Mouse (Mus musculus): Measurements from ENCODE around the gene Slamf7. TPM values are rescaled to one million over a fixed set of nuclear protein-coding genes. Genes with fewer than 3 reads are reported as not detected.

Gene Slamf7
- total RNA-seq, 4 experiments from 2014 or later, result 0.16 to 0.32 (median 0.28) TPM

GRCm38 (mm10) chr1:171637101-171637500 lies 15.7 kb downstream of the Slamf7 start:
- DNase-seq (ENCODE audit: low spot score), result no peak

GRCm38 (mm10) chr1:171635696-171636095 lies 17.1 kb downstream of the Slamf7 start:
- DNase-seq (ENCODE audit: low spot score), result no peak

- DNase-seq (ENCODE audit: low spot score), result peak; percentile 62
Measured at GRCm38 (mm10) chr1:171631447-171631846, 21.4 kb downstream of the Slamf7 start.

GRCm38 (mm10) chr1:171630912-171631311 lies 21.9 kb downstream of the Slamf7 start:
- DNase-seq (ENCODE audit: low spot score), result no peak

GRCm38 (mm10) chr1:171630041-171630440 lies 22.8 kb downstream of the Slamf7 start:
- DNase-seq (ENCODE audit: low spot score), result no peak

GRCm38 (mm10) chr1:171629168-171629567 lies 23.7 kb downstream of the Slamf7 start:
- DNase-seq (ENCODE audit: low spot score), result no peak

- no peak for DNase-seq (ENCODE audit: low spot score)
Measured at GRCm38 (mm10) chr1:171627801-171628200, 25.0 kb downstream of the Slamf7 start.

- no peak for DNase-seq (ENCODE audit: low spot score)
Measured at GRCm38 (mm10) chr1:171620091-171620490, 32.7 kb downstream of the Slamf7 start.

- DNase-seq (ENCODE audit: low spot score), result no peak
Measured at GRCm38 (mm10) chr1:171619645-171620044, 33.2 kb downstream of the Slamf7 start.

- peak; percentile 42 for DNase-seq (ENCODE audit: low spot score)
Measured at GRCm38 (mm10) chr1:171619001-171619400, 33.8 kb downstream of the Slamf7 start.

GRCm38 (mm10) chr1:171616881-171617515 lies 35.8 kb downstream of the Slamf7 start:
- DNase-seq (ENCODE audit: low spot score), result no peak

GRCm38 (mm10) chr1:171613962-171614361 lies 38.9 kb downstream of the Slamf7 start:
- DNase-seq (ENCODE audit: low spot score), result no peak

- no peak for DNase-seq (ENCODE audit: low spot score)
Measured at GRCm38 (mm10) chr1:171610781-171611180, 42.1 kb downstream of the Slamf7 start.

- no peak for DNase-seq (ENCODE audit: low spot score)
Measured at GRCm38 (mm10) chr1:171610026-171610425, 42.8 kb downstream of the Slamf7 start.

- DNase-seq (ENCODE audit: low spot score), result no peak
Measured at GRCm38 (mm10) chr1:171607176-171607575, 45.7 kb downstream of the Slamf7 start, which contains the start of gene Ly9. Gene Ly9, minus strand, starts transcription at chr1:171607410.

GRCm38 (mm10) chr1:171606656-171607055 lies 46.2 kb downstream of the Slamf7 start:
- DNase-seq (ENCODE audit: low spot score), result no peak

- DNase-seq (ENCODE audit: low spot score), result no peak
Measured at GRCm38 (mm10) chr1:171604686-171605085, 48.1 kb downstream of the Slamf7 start.

GRCm38 (mm10) chr1:171584584-171584983 lies 68.3 kb downstream of the Slamf7 start:
- DNase-seq (ENCODE audit: low spot score), result no peak

Small RNAs within 50 kb of the gene (microRNA-seq; reads per million reads assigned to microRNA genes)
- gene Mir7683, result not detected

Other genes with a start within 250 kb of the Slamf7 start
- 10 to 100 TPM; 43.0 to 48.4 (median 45.2) TPM for gene Usf1, start 241.7 kb downstream of the Slamf7 start, total RNA-seq (2022)
- gene Tstd1, start 234.2 kb downstream of the Slamf7 start, total RNA-seq (2022), result 1 to 10 TPM in 3 of 4 experiments, under 1 TPM in 1; 0.75 to 2.0 (median 1.3) TPM
- 10 to 100 TPM; 34.5 to 36.2 (median 35.6) TPM for gene F11r, start 215.5 kb downstream of the Slamf7 start, total RNA-seq (2022)
- gene Alyref2, start 149.6 kb downstream of the Slamf7 start, total RNA-seq (2022), result 1 to 10 TPM; 1.8 to 2.8 (median 2.1) TPM
- not detected for gene Itln1, start 117.7 kb downstream of the Slamf7 start, total RNA-seq (2022)
- 1 to 10 TPM in 1 of 4 experiments, under 1 TPM in 3; 0.09 to 1.3 (median 0.17) TPM for gene Cd244a, start 93.8 kb downstream of the Slamf7 start, total RNA-seq (2022)
- gene Ly9, start 45.6 kb downstream of the Slamf7 start, total RNA-seq (2022), result under 1 TPM; 0.16 to 0.49 (median 0.31) TPM
- gene Cd48, start 29.0 kb upstream of the Slamf7 start, total RNA-seq (2022), result 1 to 10 TPM; 1.1 to 2.7 (median 1.6) TPM
- 1 to 10 TPM in 1 of 4 experiments, under 1 TPM in 3; 0.41 to 1.4 (median 0.61) TPM for gene Slamf1, start 114.1 kb upstream of the Slamf7 start, total RNA-seq (2022)
- 1 to 10 TPM; 1.3 to 3.4 (median 2.5) TPM for gene Cd84, start 186.7 kb upstream of the Slamf7 start, total RNA-seq (2022)
- under 1 TPM; 0.11 to 0.25 (median 0.21) TPM for gene Gm10521, start 242.6 kb upstream of the Slamf7 start, total RNA-seq (2022)